Mouse (Mus musculus): ENCODE measurements at regions not wholly inside any gene's neighbourhood (a gene's known extent, or its start where the extent isn't known, plus 50 kb on each side); places are given as distances from the start of the nearest gene placed in this dataset.

GRCm38 (mm10) chr10:23712691-23713378 is 74.2 kb downstream of the Rps12 start:
- no peak overlapping the region for H3K4me3 ChIP-seq
- peaks cover 3% of the 10 kb centered on the region for H3K27me3 ChIP-seq (ENCODE audit: control insufficient read depth, insufficient read depth, insufficient read length)
- TF ChIP-seq USF1 (IDR thresholded peaks at IDR 0.05; ENCODE audit: low read depth) (no peak), TCF12 (IDR thresholded peaks at IDR 0.05; ENCODE audit: insufficient read depth, poor library complexity, severe bottlenecking) (no peak), MYOD1 (IDR thresholded peaks at IDR 0.05; ENCODE audit: control insufficient read depth in 1 of 3, insufficient read length in 2 of 3, low read depth in 2 of 3) (no peak), E2F4 (IDR thresholded peaks at IDR 0.05; ENCODE audit: insufficient read depth) (no peak), REST (IDR thresholded peaks at IDR 0.05; ENCODE audit: insufficient read depth, insufficient read length) (no peak), TCF3 (IDR thresholded peaks at IDR 0.05; ENCODE audit: insufficient read length, low read depth) (no peak), SRF (IDR thresholded peaks at IDR 0.05; ENCODE audit: control insufficient read depth, insufficient read length, low read depth) (no peak), POLR2A (IDR thresholded peaks at IDR 0.05; ENCODE audit: insufficient read length, low read depth) (no peak), MAX (IDR thresholded peaks at IDR 0.05; ENCODE audit: low read depth) (no peak), CEBPB (IDR thresholded peaks at IDR 0.05; ENCODE audit: insufficient read depth, poor library complexity, severe bottlenecking) (no peak), MYOG (IDR thresholded peaks at IDR 0.05; ENCODE audit: control insufficient read depth in 1 of 3, insufficient read depth in 1 of 3, insufficient read length in 2 of 3, low read depth in 2 of 3) (no peak), POLR2AphosphoS2 (IDR thresholded peaks at IDR 0.05; ENCODE audit: insufficient read length, low read depth) (no peak)
- no peak overlapping the region for H3ac ChIP-seq (ENCODE audit: control insufficient read depth, insufficient read length)
- no peaks in the 10 kb centered on the region for H3K36me3 ChIP-seq (ENCODE audit: control insufficient read depth, insufficient read depth)
- H3K4me2 ChIP-seq (ENCODE audit: low read depth): no peak overlapping the region
- H3K79me2 ChIP-seq (ENCODE audit: control insufficient read depth, insufficient read depth): no peaks in the 10 kb centered on the region

- Histone ChIP-seq H3K79me2 (ENCODE audit: control insufficient read depth, insufficient read depth) (no peaks in the 10 kb centered on the region), H3K27me3 (ENCODE audit: control insufficient read depth, insufficient read depth, insufficient read length) (peaks cover 3% of the 10 kb centered on the region), H3K4me2 (ENCODE audit: low read depth) (no peak overlapping the region), H3K36me3 (ENCODE audit: control insufficient read depth, insufficient read depth) (no peaks in the 10 kb centered on the region), H3K4me3 (no peak overlapping the region), H3ac (ENCODE audit: control insufficient read depth, insufficient read length) (no peak overlapping the region)
- no peak for TF ChIP-seq MYOD1 (IDR thresholded peaks at IDR 0.05; ENCODE audit: control insufficient read depth in 1 of 3, insufficient read length in 2 of 3, low read depth in 2 of 3)
- no peak for TF ChIP-seq CEBPB (IDR thresholded peaks at IDR 0.05; ENCODE audit: insufficient read depth, poor library complexity, severe bottlenecking)
Observed at GRCm38 (mm10) chr10:23711416-23712171, 75.5 kb downstream of the Rps12 start.

GRCm38 (mm10) chr10:23710999-23711398 is 76.1 kb downstream of the Rps12 start:
- Histone ChIP-seq H3K4me3 (no peak overlapping the region), H3K27me3 (ENCODE audit: control insufficient read depth, insufficient read depth, insufficient read length) (peaks cover 3% of the 10 kb centered on the region), H3ac (ENCODE audit: control insufficient read depth, insufficient read length) (no peak overlapping the region), H3K36me3 (ENCODE audit: control insufficient read depth, insufficient read depth) (no peaks in the 10 kb centered on the region), H3K79me2 (ENCODE audit: control insufficient read depth, insufficient read depth) (no peaks in the 10 kb centered on the region), H3K4me2 (ENCODE audit: low read depth) (no peak overlapping the region)
- TF ChIP-seq CEBPB (IDR thresholded peaks at IDR 0.05; ENCODE audit: insufficient read depth, poor library complexity, severe bottlenecking) (no peak), REST (IDR thresholded peaks at IDR 0.05; ENCODE audit: insufficient read depth, insufficient read length) (no peak), MYOG (IDR thresholded peaks at IDR 0.05; ENCODE audit: control insufficient read depth in 1 of 3, insufficient read depth in 1 of 3, insufficient read length in 2 of 3, low read depth in 2 of 3) (no peak), SRF (IDR thresholded peaks at IDR 0.05; ENCODE audit: control insufficient read depth, insufficient read length, low read depth) (no peak)

- H3ac ChIP-seq (ENCODE audit: control insufficient read depth, insufficient read length): no peak overlapping the region
- H3K4me3 ChIP-seq: no peak overlapping the region
- H3K4me2 ChIP-seq (ENCODE audit: low read depth): no peak overlapping the region
- H3K36me3 ChIP-seq (ENCODE audit: control insufficient read depth, insufficient read depth): no peaks in the 10 kb centered on the region
- TF ChIP-seq POLR2A (IDR thresholded peaks at IDR 0.05; ENCODE audit: insufficient read length, low read depth) (no peak), POLR2AphosphoS2 (IDR thresholded peaks at IDR 0.05; ENCODE audit: insufficient read length, low read depth) (no peak), MYOD1 (IDR thresholded peaks at IDR 0.05; ENCODE audit: control insufficient read depth in 1 of 3, insufficient read length in 2 of 3, low read depth in 2 of 3) (no peak), TCF3 (IDR thresholded peaks at IDR 0.05; ENCODE audit: insufficient read length, low read depth) (no peak), USF1 (IDR thresholded peaks at IDR 0.05; ENCODE audit: low read depth) (no peak), CEBPB (IDR thresholded peaks at IDR 0.05; ENCODE audit: insufficient read depth, poor library complexity, severe bottlenecking) (no peak), TCF12 (IDR thresholded peaks at IDR 0.05; ENCODE audit: insufficient read depth, poor library complexity, severe bottlenecking) (no peak)
- no peaks in the 10 kb centered on the region for H3K79me2 ChIP-seq (ENCODE audit: control insufficient read depth, insufficient read depth)
- H3K27me3 ChIP-seq (ENCODE audit: control insufficient read depth, insufficient read depth, insufficient read length): peaks cover 3% of the 10 kb centered on the region
Observed at GRCm38 (mm10) chr10:23708261-23708660, 78.8 kb downstream of the Rps12 start.

- H3K4me3 ChIP-seq: no peak overlapping the region
- no peaks in the 10 kb centered on the region for H3K79me2 ChIP-seq (ENCODE audit: control insufficient read depth, insufficient read depth)
Observed at GRCm38 (mm10) chr10:23707141-23707540, 79.9 kb downstream of the Rps12 start.

More at GRCm38 (mm10) chr10:23707141-23707540, 79.9 kb downstream of the Rps12 start:
- no peaks in the 10 kb centered on the region for H3K36me3 ChIP-seq (ENCODE audit: control insufficient read depth, insufficient read depth)
- no peak overlapping the region for H3ac ChIP-seq (ENCODE audit: control insufficient read depth, insufficient read length)
- H3K27me3 ChIP-seq (ENCODE audit: control insufficient read depth, insufficient read depth, insufficient read length): no peaks in the 10 kb centered on the region
- H3K4me2 ChIP-seq (ENCODE audit: low read depth): no peak overlapping the region
- TF ChIP-seq TCF12 (IDR thresholded peaks at IDR 0.05; ENCODE audit: insufficient read depth, poor library complexity, severe bottlenecking): no peak
- TF ChIP-seq CEBPB (IDR thresholded peaks at IDR 0.05; ENCODE audit: insufficient read depth, poor library complexity, severe bottlenecking): no peak
- TF ChIP-seq POLR2AphosphoS2 (IDR thresholded peaks at IDR 0.05; ENCODE audit: insufficient read length, low read depth): no peak
- TF ChIP-seq MAX (IDR thresholded peaks at IDR 0.05; ENCODE audit: low read depth): no peak

Measured in myocyte (in vitro differentiated cells).